Mouse (Mus musculus): ENCODE data around the gene Alx1. TPM values are rescaled to one million over a fixed set of nuclear protein-coding genes. Genes with fewer than 3 reads are reported as not detected.

The Alx1 gene
- not detected for polyA plus RNA-seq (2017; shearing (Covaris generic))

DNA sequence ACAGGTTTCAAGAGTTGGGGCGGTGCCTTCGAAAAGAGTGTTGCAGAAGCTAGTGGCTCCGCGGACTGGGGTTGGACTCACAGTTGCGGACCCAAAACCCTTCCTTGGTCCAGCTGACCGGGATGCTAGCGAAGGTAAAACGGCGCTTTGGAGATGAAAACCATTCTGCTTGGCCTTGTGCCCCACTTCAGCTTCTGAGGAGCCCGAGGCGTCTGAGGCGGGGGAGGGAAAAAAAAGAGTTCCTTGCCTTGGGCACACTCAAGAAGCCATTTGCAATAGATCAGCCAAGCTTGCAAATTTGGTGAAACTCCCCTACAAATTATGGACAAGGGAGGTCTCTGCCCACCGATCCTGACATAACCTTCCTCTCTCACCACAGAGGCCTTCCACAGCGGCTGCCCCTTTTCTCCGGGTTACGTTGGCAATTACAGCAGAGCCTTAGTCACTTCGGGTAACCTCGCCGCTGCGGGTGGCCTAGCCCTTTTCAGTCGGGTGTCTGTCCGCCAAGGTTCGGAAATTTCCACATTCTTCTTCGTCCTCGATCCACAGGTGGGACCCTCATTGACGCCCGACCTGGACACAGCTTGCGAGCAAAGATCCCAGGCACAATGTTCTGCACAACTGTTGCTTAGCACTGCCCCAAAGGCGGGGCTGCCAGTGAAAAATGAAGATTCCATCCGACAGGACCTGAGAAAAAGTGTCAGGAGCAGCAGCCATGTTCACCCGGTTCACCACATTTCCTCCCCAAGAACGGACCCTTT is at the start of gene Alx1:
Gene Alx1, minus strand, starts transcription at position 486 of the 761 bp plus-strand sequence.

Other genes starting within 250 kb of the Alx1 start
- not detected for gene Lrriq1, start 206.1 kb upstream of the Alx1 start, polyA plus RNA-seq (2017; shearing (Covaris generic))

All from effector memory CD4-positive, alpha-beta T cell, adult 5 months (primary cell).